Mouse (Mus musculus) liver, adult 2 months (tissue): ENCODE results near the gene Igfbp5. TPM values are rescaled to one million over a fixed set of nuclear protein-coding genes. Genes with fewer than 3 reads are reported as not detected.
A peak's percentile ranks its signal among the peaks of the same experiment; 100 is the strongest.

Source experiments
- DNase-seq: peaks from one replicate; pipeline ENCODE4 v3.0.0-alpha.2; 2011; ENCODE audit warnings: low read depth, low spot score; ENCODE audit errors: extremely low read depth
- H3K27ac ChIP-seq: fragments of 200-500 bp; replicated peaks from 2 replicates; pipeline ENCODE4 v1.5.1; 2012; ENCODE audit warnings: low read depth, mild to moderate bottlenecking, control low read depth, inconsistent platforms, low read length; ENCODE audit not compliant: insufficient read depth
- H3K27me3 ChIP-seq: fragments of 200-500 bp; 2 replicates; pipeline ENCODE4 v1.6.1; 2012; ENCODE audit warnings: mild to moderate bottlenecking, moderate library complexity, low read length, inconsistent platforms; ENCODE audit not compliant: control insufficient read depth, insufficient read depth
- H3K36me3 ChIP-seq: fragments of 200-500 bp; 2 replicates; pipeline ENCODE4 v1.6.1; 2012; ENCODE audit warnings: low read length, inconsistent platforms; ENCODE audit not compliant: control insufficient read depth, insufficient read depth
- H3K4me1 ChIP-seq: fragments of 200-500 bp; 2 replicates; pipeline ENCODE4 v1.6.1; 2011; ENCODE audit warnings: low read length; ENCODE audit not compliant: control insufficient read depth, insufficient read depth
- H3K4me3 ChIP-seq: fragments of 200-500 bp; 2 replicates; pipeline ENCODE4 v1.5.1; 2011; ENCODE audit warnings: low read depth, mild to moderate bottlenecking, control low read depth, low read length, moderate library complexity; ENCODE audit not compliant: insufficient read depth
- H3K79me2 ChIP-seq: fragments of 200-500 bp; 2 replicates; pipeline ENCODE4 v1.6.1; 2012; ENCODE audit warnings: inconsistent platforms, mild to moderate bottlenecking, low read length, moderate library complexity; ENCODE audit not compliant: control insufficient read depth, insufficient read depth
- H3K9ac ChIP-seq: fragments of 200-500 bp; 2 replicates; pipeline ENCODE4 v1.6.1; 2012; ENCODE audit warnings: low read depth, mild to moderate bottlenecking, control low read depth, inconsistent platforms, low read length
- CTCF ChIP-seq: fragments of 200-500 bp; IDR thresholded peaks from 2 replicates; pipeline ENCODE4 v1.5.1; 2011; ENCODE audit warnings: low read depth, low read length, control low read depth
- POLR2A ChIP-seq: fragments of 200-500 bp; IDR thresholded peaks from 2 replicates; pipeline ENCODE4 v1.6.1; 2011; ENCODE audit warnings: low read length, control low read depth; ENCODE audit not compliant: insufficient read depth; ENCODE audit errors: extremely low read depth
- WGBS: fragments of 180-500 bp; shearing (Covaris S2); methylation state at CpG from one replicate; pipeline ENCODE4 v1.1.7; 2018; 5-methylcytosine and 5-hydroxymethylcytosine counted together
- polyA plus RNA-seq: library from polyadenylated mRNA; depleted of rRNA; stranded (reverse); fragments of >200 nt; gene quantifications from 2 replicates; pipeline ENCODE4 v1.2.3, GENCODE M21; 2012
- total RNA-seq: library from RNA; depleted of rRNA; stranded (reverse); fragments of >200 nt; gene quantifications from 2 replicates; pipeline ENCODE4 v1.2.3, GENCODE M21; 2014

Igfbp5 gene
- total and polyA plus RNA-seq, 2 experiments, result 2.4 to 3.0 TPM

DNA sequence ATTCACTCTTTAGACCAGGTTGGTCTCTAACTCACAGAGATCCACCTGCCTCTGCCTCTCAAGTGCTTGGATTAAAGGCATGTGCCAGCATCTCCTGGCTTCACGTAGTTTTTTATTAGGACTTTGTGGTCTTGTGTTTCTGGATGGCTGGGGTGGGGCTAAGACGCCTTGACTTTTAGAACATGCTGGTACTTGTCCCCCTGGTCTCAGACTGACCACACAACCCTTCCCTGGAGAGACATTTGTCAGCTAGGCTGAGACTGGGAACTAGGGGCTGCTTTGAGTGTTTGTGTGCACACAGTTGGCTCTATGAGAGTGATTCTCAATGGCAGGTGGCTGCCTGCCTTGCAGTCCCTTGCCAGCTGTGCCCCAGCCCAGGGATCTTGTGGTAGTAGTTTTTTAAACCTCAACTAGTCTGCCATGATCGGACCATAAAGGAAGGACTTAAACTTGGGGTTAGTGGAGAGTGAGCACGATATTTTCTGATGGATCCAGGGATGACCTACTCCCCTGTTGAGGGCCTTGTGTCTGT lies 26.8 kb downstream of the Igfbp5 start:
- no peak overlapping the region for H3K27ac ChIP-seq
- H3K4me1 ChIP-seq, result peaks cover 2% of the 10 kb centered on the region; the same call in 1 of the 2 replicates
- 85% methylated on average over 4 of the region's 4 CpGs for WGBS
- peaks cover 2% of the 10 kb centered on the region; the same call in 1 of the 2 replicates for H3K79me2 ChIP-seq
- no peaks in the 10 kb centered on the region for H3K27me3 ChIP-seq
- no peak for DNase-seq
- TF ChIP-seq CTCF (no peak), POLR2A (no peak)
- H3K4me3 ChIP-seq, result no peak overlapping the region
- no peak overlapping the region for H3K9ac ChIP-seq
- H3K36me3 ChIP-seq, result peaks cover 17% of the 10 kb centered on the region; the same call in 1 of the 2 replicates

GRCm38 (mm10) chr1:72844675-72845074 lies 30.0 kb downstream of the Igfbp5 start:
- Histone ChIP-seq H3K4me1 (peaks cover 13% of the 10 kb centered on the region), H3K79me2 (peaks cover 2% of the 10 kb centered on the region; the same call in 1 of the 2 replicates), H3K27ac (no peak overlapping the region), H3K9ac (no peak overlapping the region), H3K4me3 (no peak overlapping the region), H3K36me3 (peaks cover 11% of the 10 kb centered on the region; the same call in 1 of the 2 replicates), H3K27me3 (no peaks in the 10 kb centered on the region)
- TF ChIP-seq CTCF (no peak), POLR2A (no peak)
- 89% methylated on average over 6 of the region's 6 CpGs for WGBS
- no peak for DNase-seq

DNA sequence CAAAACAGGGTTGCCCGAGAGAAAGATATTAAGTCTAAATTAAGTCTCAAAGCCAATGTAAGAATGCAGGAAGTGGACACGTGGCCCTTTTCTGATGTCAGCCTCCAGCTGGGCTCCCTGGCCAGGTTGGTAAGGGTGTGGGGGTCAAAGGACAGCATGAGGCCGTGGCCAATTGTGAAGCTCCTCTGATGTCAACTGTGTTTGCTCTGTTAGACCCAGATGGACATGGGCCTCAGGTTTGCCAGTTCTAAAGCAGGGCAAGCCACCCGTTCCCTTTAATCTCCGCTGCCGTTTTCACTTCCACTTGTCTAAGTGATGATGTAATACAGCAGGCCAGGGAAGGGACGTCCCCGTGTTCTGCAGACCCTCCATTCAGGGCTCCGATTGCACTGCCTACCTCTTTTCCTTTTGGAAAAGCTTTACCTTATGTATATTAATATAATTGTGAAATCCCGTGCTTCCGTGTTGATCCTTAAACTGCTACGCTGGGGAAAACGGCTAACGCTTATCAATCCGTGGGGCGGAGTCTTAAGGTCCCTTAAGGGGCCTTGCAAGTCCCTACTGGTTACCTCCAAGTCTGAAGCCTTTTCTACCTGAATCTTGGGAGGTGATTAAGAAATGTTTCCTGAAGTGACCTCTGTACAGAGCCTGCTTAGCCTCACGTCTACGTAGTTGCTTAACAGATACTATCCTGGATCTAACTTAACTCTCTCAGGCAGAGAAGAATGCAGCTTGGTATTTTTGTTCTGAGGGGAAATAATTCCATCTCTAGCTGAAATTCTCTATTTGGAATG lies 31.8 kb downstream of the Igfbp5 start:
- no peak overlapping the region for H3K4me3 ChIP-seq
- peak overlapping the region; percentile 32 for H3K9ac ChIP-seq
- TF ChIP-seq CTCF (no peak), POLR2A (no peak)
- no peaks in the 10 kb centered on the region for H3K27me3 ChIP-seq
- H3K79me2 ChIP-seq, result peaks cover 2% of the 10 kb centered on the region; the same call in 1 of the 2 replicates
- H3K36me3 ChIP-seq, result peaks cover 9% of the 10 kb centered on the region; the same call in 1 of the 2 replicates
- H3K27ac ChIP-seq, result peak overlapping the region; percentile 79
- DNase-seq, result peak; percentile 97
- 31% methylated on average over 18 of the region's 18 CpGs for WGBS
- peaks cover 19% of the 10 kb centered on the region for H3K4me1 ChIP-seq

- peak overlapping the region; percentile 0; the same call in 1 of the 2 replicates for H3K27ac ChIP-seq
- H3K79me2 ChIP-seq, result peaks cover 2% of the 10 kb centered on the region; the same call in 1 of the 2 replicates
- H3K27me3 ChIP-seq, result no peaks in the 10 kb centered on the region
- no peak overlapping the region for H3K4me3 ChIP-seq
- 86% methylated on average over 7 of the region's 7 CpGs for WGBS
- H3K9ac ChIP-seq, result no peak overlapping the region
- no peak for DNase-seq
- H3K4me1 ChIP-seq, result peaks cover 22% of the 10 kb centered on the region
- no peak for TF ChIP-seq POLR2A
- TF ChIP-seq CTCF, result no peak
- H3K36me3 ChIP-seq, result peaks cover 9% of the 10 kb centered on the region; the same call in 1 of the 2 replicates
Measured at GRCm38 (mm10) chr1:72839791-72840190, 34.9 kb downstream of the Igfbp5 start.

DNA sequence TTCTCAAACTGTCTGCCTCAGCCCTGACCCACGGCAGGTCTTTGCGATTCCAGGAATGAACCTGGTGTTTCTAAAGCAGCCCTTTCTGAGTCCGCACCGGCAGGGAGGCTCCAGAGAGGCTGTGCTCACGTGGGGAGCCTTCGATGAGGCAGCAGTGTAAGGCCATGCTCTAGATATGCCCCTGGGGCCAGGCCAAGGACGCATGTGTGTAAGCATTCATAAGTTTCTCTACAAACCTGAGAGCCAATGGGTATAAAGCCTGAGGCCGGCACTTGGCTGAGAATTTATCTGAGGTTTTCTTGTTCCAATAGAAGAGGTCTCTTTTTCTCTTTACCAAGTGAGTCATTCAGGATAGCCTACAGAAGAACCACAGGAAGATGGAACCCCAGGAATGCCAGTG lies 35.3 kb downstream of the Igfbp5 start:
- Histone ChIP-seq H3K79me2 (no peaks in the 10 kb centered on the region; the same call in 1 of the 2 replicates), H3K9ac (0 out of 2 replicates have a peak overlapping the region, but pooled peaks have one; percentile 44), H3K27me3 (no peaks in the 10 kb centered on the region), H3K36me3 (peaks cover 9% of the 10 kb centered on the region; the same call in 1 of the 2 replicates), H3K4me3 (no peak overlapping the region), H3K27ac (peak overlapping the region; percentile 5), H3K4me1 (peaks cover 22% of the 10 kb centered on the region)
- peak; percentile 59 for DNase-seq
- TF ChIP-seq CTCF, result no peak
- no peak for TF ChIP-seq POLR2A
- WGBS, result 39% methylated on average over 8 of the region's 8 CpGs
